Comparison of ENCODE assay signal across 19 mouse cellular contexts in genomic region chr6:86177331-86177982, GRCm38 (mm10). TPM values are rescaled to one million over a fixed set of nuclear protein-coding genes. Genes with fewer than 3 reads are reported as not detected.
"Had no signal": no experiment of that assay in that cellular context is flagged by ENCODE, and none has a peak within 500 bp of the region (broad histone marks: within the 10 kb centered on the region; RNA-seq: fewer than 3 reads in every experiment).

No protein-coding gene starts in this region.

- H3K4me2 ChIP-seq: lung, embryonic 14.5 days; neural tube, embryonic 13.5 days; neural tube, embryonic 15.5 days had no signal

- H3K27me3 ChIP-seq: neural tube, embryonic 15.5 days had no signal

- H3K9ac ChIP-seq: lung, embryonic 14.5 days; neural tube, embryonic 13.5 days; neural tube, embryonic 15.5 days had no signal

- ATAC-seq: midbrain, embryonic 16.5 days had no signal

- H3K4me3 ChIP-seq: midbrain, embryonic 10.5 days; myocyte; neural tube, embryonic 13.5 days; neural tube, embryonic 15.5 days had no signal

- DNase-seq: lung, adult 18-20 months; lung, embryonic 14.5 days; lung, postnatal 10 days; lung, postnatal 4 days; midbrain, embryonic 14.5 days; retina, postnatal 1 day; right cerebral cortex, adult 18-20 months; right cerebral cortex, postnatal 25 days; right cerebral cortex, postnatal 4 days; spleen, adult 18-20 months; thymus, adult 18-20 months; thymus, postnatal 14 days; thymus, postnatal 36 days had no signal

- H3K9me3 ChIP-seq: midbrain, embryonic 10.5 days; neural tube, embryonic 13.5 days; neural tube, embryonic 15.5 days had no signal

- H3K36me3 ChIP-seq: midbrain, embryonic 10.5 days; neural tube, embryonic 13.5 days; neural tube, embryonic 15.5 days had no signal

- H3K4me1 ChIP-seq: neural tube, embryonic 13.5 days; neural tube, embryonic 15.5 days had no signal

- H3K27ac ChIP-seq: midbrain, embryonic 10.5 days; neural tube, embryonic 13.5 days; neural tube, embryonic 15.5 days had no signal

RNA-seq across cellular contexts. Expression of gene Tgfa, which starts 17.6 kb away (rescaled TPM):
- total RNA-seq: megakaryocyte, adult 5-6 weeks had no signal
